Mouse (Mus musculus) limb, embryonic 12.5 days (tissue): ENCODE measurements around the gene Stip1. TPM values are rescaled to one million over a fixed set of nuclear protein-coding genes. Genes with fewer than 3 reads are reported as not detected.

Experiments
- ATAC-seq: fragments of 200-750 bp; cut with Nextera tagmentation; 2 replicates; pipeline ENCODE4 v1.8.0; 2017; ENCODE audit warnings: low read depth, moderate TSS enrichment; ENCODE audit not compliant: insufficient number of reproducible peaks, insufficient read depth, low FRiP score, low TSS enrichment
- H3K27ac ChIP-seq: fragments of 300-500 bp; sonication (generic); 2 replicates; pipeline ENCODE4 v1.5.1; 2016; ENCODE audit warnings: mild to moderate bottlenecking, moderate library complexity
- H3K27me3 ChIP-seq: fragments of 300-500 bp; sonication (generic); 2 replicates; pipeline ENCODE4 v1.6.1; 2016; ENCODE audit warnings: mild to moderate bottlenecking, moderate library complexity
- H3K36me3 ChIP-seq: fragments of 300-500 bp; sonication (generic); 2 replicates; pipeline ENCODE4 v1.6.1; 2016; ENCODE audit warnings: mild to moderate bottlenecking, moderate library complexity
- H3K4me1 ChIP-seq: fragments of 300-500 bp; sonication (generic); replicated peaks from 2 replicates; pipeline ENCODE4 v1.6.1; 2016
- H3K4me2 ChIP-seq: fragments of 300-500 bp; sonication (generic); 2 replicates; pipeline ENCODE4 v1.6.1; 2016; ENCODE audit warnings: mild to moderate bottlenecking, moderate library complexity
- H3K4me3 ChIP-seq: fragments of 300-500 bp; sonication (generic); replicated peaks from 2 replicates; pipeline ENCODE4 v1.5.1; 2016; ENCODE audit warnings: mild to moderate bottlenecking
- H3K9ac ChIP-seq: fragments of 300-500 bp; sonication (generic); replicated peaks from 2 replicates; pipeline ENCODE4 v1.6.1; 2016; ENCODE audit warnings: mild to moderate bottlenecking, moderate library complexity
- H3K9me3 ChIP-seq: fragments of 300-500 bp; sonication (generic); 2 replicates; pipeline ENCODE4 v1.6.1; 2016; ENCODE audit warnings: mild to moderate bottlenecking, moderate library complexity
- WGBS: fragments of 180-500 bp; shearing (Covaris S2); methylation state at CpG from one replicate; pipeline ENCODE4 v1.1.7; 2016; 5-methylcytosine and 5-hydroxymethylcytosine counted together
- polyA plus RNA-seq: library from polyadenylated mRNA; unstranded; fragments of >200 nt; fragmentation: Nextera tagmentation; extraction: Ambion mirVana; gene quantifications from 2 replicates; pipeline ENCODE4 v1.2.1, GENCODE M21; 2016

The Stip1 gene
- polyA plus RNA-seq, 1 experiment from 2014 or later: 292 TPM

DNA sequence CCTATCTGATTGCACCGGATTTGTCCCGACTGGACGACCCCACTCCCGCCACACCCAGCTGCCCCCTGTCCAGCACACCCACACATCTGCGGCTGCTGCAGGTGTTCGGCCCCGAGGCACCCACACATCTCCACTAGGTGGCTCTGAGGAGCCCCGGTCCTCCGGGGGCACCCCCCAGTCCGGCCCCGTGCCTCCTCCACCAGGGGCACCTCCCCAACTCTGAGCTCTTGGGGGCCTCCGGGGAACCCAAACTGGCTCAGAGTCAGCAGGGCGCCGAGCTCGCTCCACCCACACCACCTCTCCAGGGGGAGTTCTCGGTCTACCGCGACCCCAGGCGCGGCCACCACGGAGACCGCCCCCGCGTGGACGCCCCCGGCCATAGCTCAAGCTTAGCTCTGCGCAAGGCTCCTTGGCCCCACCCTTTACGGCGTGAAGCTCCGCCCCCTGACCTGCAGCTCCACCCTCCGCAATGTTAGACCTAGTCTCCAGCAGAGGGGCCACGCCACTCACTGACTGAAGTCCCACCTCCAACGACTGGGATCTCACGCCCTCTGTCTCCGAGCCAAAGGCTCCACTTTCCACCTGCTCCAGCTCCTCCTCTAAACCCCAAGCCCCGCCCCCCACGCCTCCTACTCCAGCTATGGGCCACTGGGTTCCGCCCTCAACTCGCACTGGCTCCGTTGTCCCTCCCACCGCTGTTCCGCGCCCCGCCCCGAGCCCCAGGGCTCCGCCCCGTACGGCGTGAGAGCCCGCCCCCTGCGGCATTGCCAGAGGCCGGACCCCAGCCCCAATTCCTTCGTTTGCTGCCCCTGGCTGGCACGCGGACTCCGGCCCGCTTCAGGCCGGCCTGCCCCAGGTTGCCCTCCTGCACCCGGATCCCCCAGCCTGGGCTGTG, 60.0 kb downstream of the Stip1 start:
- peak; percentile 86 for ATAC-seq
- peak overlapping the region; percentile 80 for H3K4me2 ChIP-seq
- H3K4me3 ChIP-seq: peak overlapping the region; percentile 67
- H3K4me1 ChIP-seq: peaks cover 45% of the 10 kb centered on the region
- peak overlapping the region; percentile 80 for H3K9ac ChIP-seq
- peaks cover 48% of the 10 kb centered on the region for H3K36me3 ChIP-seq
- no peaks in the 10 kb centered on the region for H3K9me3 ChIP-seq
- peak overlapping the region; percentile 92 for H3K27ac ChIP-seq
- no peaks in the 10 kb centered on the region for H3K27me3 ChIP-seq
- under 1% methylated on average over 58 of the region's 59 CpGs for WGBS

- ATAC-seq: 0 out of 2 replicates have a peak, but pooled peaks have one; percentile 1
These were observed 60.7 kb downstream of the Stip1 start for GRCm38 (mm10) chr19:6979001-6979479.

DNA sequence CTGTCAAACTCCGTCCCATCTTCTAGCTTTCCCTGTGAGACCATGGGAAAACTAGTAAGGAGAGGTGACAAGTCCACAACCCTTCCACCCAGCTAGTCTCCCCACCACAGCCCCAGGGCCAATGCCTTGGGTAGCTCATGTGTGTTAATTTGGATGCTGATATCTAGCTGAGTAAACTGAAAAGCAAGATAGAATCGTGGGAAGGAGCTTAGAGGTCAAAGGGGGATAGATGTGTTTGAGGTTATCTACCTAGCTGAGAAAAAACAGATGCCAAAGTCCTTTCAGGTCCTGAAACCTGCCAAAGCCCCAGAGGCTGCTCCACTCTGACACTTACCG, 61.2 kb downstream of the Stip1 start:
- H3K27ac ChIP-seq: peak overlapping the region; percentile 41; the same call in 1 of the 2 replicates
- no peak for ATAC-seq
- 0 out of 2 replicates have a peak overlapping the region, but pooled peaks have one; percentile 18 for H3K9ac ChIP-seq
- no peaks in the 10 kb centered on the region for H3K27me3 ChIP-seq
- H3K9me3 ChIP-seq: no peaks in the 10 kb centered on the region
- H3K4me3 ChIP-seq: peak overlapping the region; percentile 67
- H3K4me2 ChIP-seq: peak overlapping the region; percentile 80
- peaks cover 50% of the 10 kb centered on the region for H3K4me1 ChIP-seq
- 56% methylated on average over 3 of the region's 3 CpGs for WGBS
- H3K36me3 ChIP-seq: peaks cover 39% of the 10 kb centered on the region

More at GRCm38 (mm10) chr19:6979001-6979479, 60.7 kb downstream of the Stip1 start:
- Histone ChIP-seq H3K36me3 (peaks cover 44% of the 10 kb centered on the region), H3K4me2 (peak overlapping the region; percentile 80), H3K9me3 (no peaks in the 10 kb centered on the region), H3K4me3 (peak overlapping the region; percentile 67), H3K9ac (peak overlapping the region; percentile 66), H3K27me3 (no peaks in the 10 kb centered on the region), H3K27ac (peak overlapping the region; percentile 62; the same call in 1 of the 2 replicates), H3K4me1 (peaks cover 46% of the 10 kb centered on the region)
- 15% methylated on average over 11 of the region's 11 CpGs for WGBS

DNA sequence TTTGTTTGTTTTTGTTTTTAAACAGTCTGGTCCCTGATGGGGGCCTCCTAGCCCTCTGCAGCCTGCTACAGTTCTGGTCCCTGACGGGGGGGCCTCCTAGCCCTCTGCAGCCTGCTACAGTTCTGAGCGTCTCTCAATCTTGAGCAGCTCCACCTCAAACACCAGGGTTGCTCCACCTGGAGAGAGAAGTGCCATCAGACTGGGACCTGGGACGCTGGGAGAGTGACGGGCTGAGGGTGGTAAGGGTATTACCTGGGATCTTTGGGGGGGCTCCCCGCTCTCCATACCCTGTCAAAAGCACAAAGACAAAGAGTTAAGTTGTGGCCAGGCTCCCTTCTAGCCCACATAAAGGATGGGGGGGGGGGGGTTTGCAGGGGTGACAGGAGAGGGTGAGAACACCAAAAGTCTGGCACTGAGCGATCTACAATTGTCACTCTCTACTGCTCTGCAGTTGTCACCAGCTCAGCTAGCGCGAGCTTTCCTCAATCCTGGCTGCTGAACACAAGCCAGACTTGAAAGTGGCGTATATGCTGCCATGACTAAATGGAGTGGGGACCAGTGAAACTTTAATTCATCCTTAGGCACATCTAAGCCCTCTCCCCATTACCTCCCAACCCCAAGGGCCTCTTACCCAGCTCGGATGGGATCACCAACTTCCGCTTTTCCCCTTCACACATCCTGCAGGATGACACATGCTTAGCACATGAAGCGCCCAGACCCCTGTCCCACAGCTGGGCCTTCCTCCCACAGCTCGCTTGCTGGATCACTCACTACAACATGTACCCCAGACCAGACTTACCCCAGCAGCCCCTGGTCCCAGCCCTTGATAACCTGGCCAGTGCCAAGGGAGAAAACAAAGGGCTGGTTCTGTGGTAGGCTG, 61.8 kb downstream of the Stip1 start:
- ATAC-seq: no peak
- 81% methylated on average over 13 of the region's 13 CpGs for WGBS
- H3K4me3 ChIP-seq: 0 out of 2 replicates have a peak overlapping the region, but pooled peaks have one; percentile 67
- peaks cover 53% of the 10 kb centered on the region for H3K4me1 ChIP-seq
- no peaks in the 10 kb centered on the region; the same call in 1 of the 2 replicates for H3K27me3 ChIP-seq
- 0 out of 2 replicates have a peak overlapping the region, but pooled peaks have one; percentile 18 for H3K9ac ChIP-seq
- H3K9me3 ChIP-seq: no peaks in the 10 kb centered on the region
- peaks cover 35% of the 10 kb centered on the region for H3K36me3 ChIP-seq
- H3K4me2 ChIP-seq: peak overlapping the region; percentile 80; the same call in 1 of the 2 replicates
- H3K27ac ChIP-seq: peak overlapping the region; percentile 41; the same call in 1 of the 2 replicates

DNA sequence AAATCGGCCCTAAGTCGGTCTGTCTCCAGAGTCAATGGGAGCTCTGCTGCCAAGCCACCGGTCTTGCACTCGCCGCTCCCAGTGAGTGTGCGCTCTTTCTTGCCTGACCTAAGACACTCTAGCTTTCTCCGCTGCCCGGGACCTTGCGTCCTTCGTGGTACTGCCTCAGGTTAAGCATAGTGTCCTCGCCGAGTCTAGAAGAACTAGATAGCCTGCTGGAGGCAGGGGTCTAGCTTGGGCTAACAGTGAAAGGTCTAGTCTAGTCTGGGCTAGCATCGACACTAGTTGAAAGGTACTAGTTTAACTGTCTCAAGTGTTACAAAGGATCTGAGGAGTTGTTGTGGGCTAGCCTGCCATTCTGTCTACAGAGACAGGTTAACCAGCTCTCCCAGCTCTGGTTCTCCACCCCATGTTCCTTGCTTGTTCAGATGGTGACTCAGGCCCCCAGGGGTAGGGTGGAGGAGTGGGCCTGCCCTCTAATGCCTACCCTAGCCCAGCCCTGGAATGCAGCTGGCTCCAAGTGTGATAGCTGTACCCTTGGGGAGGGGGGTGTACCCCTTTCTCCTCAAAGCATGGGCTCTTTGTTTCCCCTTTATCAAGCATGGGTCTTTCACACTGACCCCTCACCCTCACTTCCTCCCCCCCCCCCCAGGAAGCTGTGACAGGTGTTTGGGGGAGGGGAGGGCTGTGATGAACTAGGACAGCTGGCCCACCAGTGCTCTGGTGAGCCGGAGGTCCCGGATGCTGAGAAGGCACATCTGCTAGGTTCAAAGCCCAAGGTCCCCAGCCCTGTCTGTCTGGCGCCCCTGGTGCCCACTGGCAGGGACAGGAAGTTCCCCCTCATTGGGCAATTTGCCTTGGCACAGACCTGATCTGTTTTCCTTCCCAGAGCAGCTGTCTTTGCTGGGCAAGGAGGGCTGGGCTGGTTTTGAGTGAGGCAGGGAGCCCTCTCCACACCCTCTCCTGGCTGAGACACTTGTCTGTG, 63.9 kb downstream of the Stip1 start, which contains the start of gene Plcb3:
Plcb3 (minus strand) TSS at position 934 of the 985 bp plus-strand sequence.
- WGBS: 0% methylated on average over 16 of the region's 16 CpGs
- peak within 1 kb of the TSS; percentile 85 for H3K9ac ChIP-seq
- peak within 1 kb of the TSS; percentile 86 for H3K27ac ChIP-seq
- peaks cover 5% of the 10 kb centered on the region for H3K27me3 ChIP-seq
- no peaks in the 10 kb centered on the region for H3K9me3 ChIP-seq
- H3K4me1 ChIP-seq: peaks cover 58% of the 10 kb centered on the region
- H3K4me3 ChIP-seq: peak within 1 kb of the TSS; percentile 71
- ATAC-seq: no peak
- peaks cover 23% of the 10 kb centered on the region for H3K36me3 ChIP-seq
- peak within 1 kb of the TSS; percentile 95 for H3K4me2 ChIP-seq

- ATAC-seq: peak; percentile 40
- peaks cover 23% of the 10 kb centered on the region for H3K36me3 ChIP-seq
- H3K4me2 ChIP-seq: peak within 1 kb of the TSS; percentile 95
- H3K9me3 ChIP-seq: no peaks in the 10 kb centered on the region
- peak within 1 kb of the TSS; percentile 85 for H3K9ac ChIP-seq
- peaks cover 10% of the 10 kb centered on the region for H3K27me3 ChIP-seq
- peak within 1 kb of the TSS; percentile 86 for H3K27ac ChIP-seq
- under 1% methylated on average over 65 of the region's 84 CpGs for WGBS
- H3K4me1 ChIP-seq: peaks cover 68% of the 10 kb centered on the region
- peak within 1 kb of the TSS; percentile 71 for H3K4me3 ChIP-seq
These were observed 65.3 kb downstream of the Stip1 start, which contains the start of gene Ppp1r14b for GRCm38 (mm10) chr19:6974211-6975205. Gene Ppp1r14b (plus strand): TSS chr19:6974968.

DNA sequence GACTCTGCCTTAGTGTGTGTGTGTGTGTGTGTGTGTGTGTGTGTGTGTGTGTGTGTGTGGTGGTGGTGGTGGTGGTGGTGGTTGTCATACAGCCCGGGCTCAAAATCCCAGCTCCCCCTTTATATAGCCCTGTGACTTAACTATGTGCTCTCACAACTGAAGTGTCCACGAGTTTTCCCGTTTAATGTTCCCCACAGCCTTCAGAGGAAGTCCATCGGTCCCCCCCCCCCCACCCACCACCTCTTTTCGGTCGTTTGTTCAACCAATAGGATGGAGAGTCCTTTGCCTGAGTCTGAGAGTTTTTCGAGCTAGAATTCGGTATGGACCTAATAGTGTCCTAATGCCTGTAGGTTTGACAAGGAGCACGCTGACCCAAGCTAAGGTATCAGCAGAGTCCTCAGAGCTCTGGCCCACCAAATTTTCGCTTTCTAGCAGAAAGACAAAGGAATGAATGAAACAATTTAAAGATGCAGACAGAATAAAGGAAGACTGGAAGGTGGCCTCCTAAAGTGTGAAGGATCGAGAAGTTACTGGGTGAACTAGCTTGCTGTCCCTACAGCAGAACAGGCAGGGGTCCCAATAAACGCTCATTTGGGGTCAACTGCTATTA, 66.1 kb downstream of the Stip1 start:
- H3K9ac ChIP-seq: peak overlapping the region; percentile 85
- 33% methylated on average over 12 of the region's 12 CpGs for WGBS

DNA sequence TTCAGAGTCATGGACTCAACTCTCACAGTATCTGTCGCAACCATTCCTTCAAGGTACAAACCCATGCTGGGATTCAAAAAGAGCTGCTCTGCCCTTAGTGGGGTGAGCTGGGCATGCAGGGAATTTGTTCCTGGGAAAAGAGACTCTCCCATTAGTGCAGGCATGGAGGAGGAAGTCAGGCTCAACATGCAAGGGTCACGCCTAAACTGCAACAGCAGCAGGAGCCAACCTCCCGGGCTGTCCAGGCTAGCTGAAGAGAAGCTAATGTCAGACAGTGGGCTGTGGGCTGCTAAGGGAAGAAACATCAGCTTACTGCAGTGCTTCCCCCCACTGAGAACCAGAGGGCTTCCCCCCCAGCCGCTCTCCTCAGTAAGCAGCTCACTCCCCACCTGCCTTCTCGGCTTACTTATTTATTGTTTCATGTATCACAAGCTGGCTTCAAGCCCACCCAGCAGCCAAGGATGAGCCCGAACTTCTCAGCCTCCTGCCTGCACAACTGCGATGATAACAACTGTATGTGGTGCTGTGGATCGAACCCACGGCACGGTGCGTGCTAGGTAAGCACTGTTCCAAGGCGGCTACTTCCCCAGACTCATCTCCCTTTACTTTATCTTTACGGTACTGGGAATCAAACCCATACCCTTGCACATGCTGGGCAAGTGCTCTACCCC, 67.4 kb downstream of the Stip1 start:
- 79% methylated on average over 13 of the region's 13 CpGs for WGBS
- Histone ChIP-seq H3K27me3 (peaks cover 10% of the 10 kb centered on the region), H3K27ac (no peak overlapping the region), H3K4me2 (no peak overlapping the region), H3K4me1 (peaks cover 66% of the 10 kb centered on the region), H3K9ac (peak overlapping the region; percentile 14; the same call in 1 of the 2 replicates), H3K36me3 (peaks cover 10% of the 10 kb centered on the region), H3K9me3 (no peaks in the 10 kb centered on the region), H3K4me3 (no peak overlapping the region)
- ATAC-seq: no peak

More for the DNA sequence above, 66.1 kb downstream of the Stip1 start:
- Histone ChIP-seq H3K27me3 (peaks cover 10% of the 10 kb centered on the region), H3K4me2 (peak overlapping the region; percentile 95), H3K4me3 (peak overlapping the region; percentile 71), H3K27ac (no peak overlapping the region), H3K36me3 (peaks cover 23% of the 10 kb centered on the region), H3K9me3 (no peaks in the 10 kb centered on the region), H3K4me1 (peaks cover 68% of the 10 kb centered on the region)
- ATAC-seq: no peak
